Mouse (Mus musculus): ENCODE measurements at regions not wholly inside any gene's neighbourhood (a gene's known extent, or its start where the extent isn't known, plus 50 kb on each side); places are given as distances from the start of the nearest gene placed in this dataset.
A peak's percentile ranks its signal among the peaks of the same experiment; 100 is the strongest.

GRCm38 (mm10) chr12:99123611-99124495 lies 203.5 kb downstream of the Ttc8 start:
- H3K4me2 ChIP-seq (ENCODE audit: low read depth, low read length, poor library complexity, severe bottlenecking), result no peak overlapping the region
- ATAC-seq (ENCODE audit: low FRiP score), result no peak
- no peaks in the 10 kb centered on the region for H3K27me3 ChIP-seq (ENCODE audit: insufficient read depth, low read length)
- no peak overlapping the region for H3K9ac ChIP-seq (replicated peaks; ENCODE audit: low read length, poor library complexity, severe bottlenecking)
- no peak overlapping the region for H3K27ac ChIP-seq (ENCODE audit: low read depth, low read length)
- WGBS, result 75% methylated on average over 15 of the region's 15 CpGs
- no peak for TF ChIP-seq CTCF (IDR thresholded peaks at IDR 0.05)
- no peaks in the 10 kb centered on the region for H3K9me3 ChIP-seq (ENCODE audit: low read length)
- H3K4me3 ChIP-seq (ENCODE audit: low read depth, low read length), result no peak overlapping the region
- no peaks in the 10 kb centered on the region for H3K4me1 ChIP-seq (ENCODE audit: insufficient read depth, low read length)
- no peaks in the 10 kb centered on the region for H3K36me3 ChIP-seq (ENCODE audit: insufficient read depth, low read length)
- peak; percentile 8 for DNase-seq (ENCODE audit: low spot score)

GRCm38 (mm10) chr12:99126129-99126528 lies 205.8 kb downstream of the Ttc8 start:
- Histone ChIP-seq H3K4me3 (ENCODE audit: low read depth, low read length) (no peak overlapping the region), H3K27ac (ENCODE audit: low read depth, low read length) (no peak overlapping the region), H3K36me3 (ENCODE audit: insufficient read depth, low read length) (no peaks in the 10 kb centered on the region), H3K4me2 (ENCODE audit: low read depth, low read length, poor library complexity, severe bottlenecking) (no peak overlapping the region), H3K9ac (replicated peaks; ENCODE audit: low read length, poor library complexity, severe bottlenecking) (no peak overlapping the region), H3K27me3 (ENCODE audit: insufficient read depth, low read length) (no peaks in the 10 kb centered on the region), H3K4me1 (ENCODE audit: insufficient read depth, low read length) (no peaks in the 10 kb centered on the region), H3K9me3 (ENCODE audit: low read length) (no peaks in the 10 kb centered on the region)
- TF ChIP-seq CTCF (IDR thresholded peaks at IDR 0.05), result peak; percentile 42
- WGBS, result 100% methylated on average over 2 of the region's 2 CpGs
- ATAC-seq (ENCODE audit: low FRiP score) (no peak), DNase-seq (ENCODE audit: low spot score) (no peak)
